Mouse (Mus musculus) kidney, adult 2 months (tissue): Measurements from ENCODE around the gene Lgals2.

Source experiments
- CTCF ChIP-seq: fragments of 200-500 bp; conservative IDR thresholded peaks from 2 replicates; pipeline ENCODE4 v1.5.1; 2011; ENCODE audit warnings: low read depth, mild to moderate bottlenecking, control low read depth, low read length, moderate library complexity, mixed read lengths; ENCODE audit not compliant: insufficient read depth, insufficient read length
- POLR2A ChIP-seq: fragments of 200-500 bp; IDR thresholded peaks from one replicate; pipeline ENCODE4 v1.6.1; 2011; ENCODE audit warnings: low read depth, low read length, control low read depth

DNA sequence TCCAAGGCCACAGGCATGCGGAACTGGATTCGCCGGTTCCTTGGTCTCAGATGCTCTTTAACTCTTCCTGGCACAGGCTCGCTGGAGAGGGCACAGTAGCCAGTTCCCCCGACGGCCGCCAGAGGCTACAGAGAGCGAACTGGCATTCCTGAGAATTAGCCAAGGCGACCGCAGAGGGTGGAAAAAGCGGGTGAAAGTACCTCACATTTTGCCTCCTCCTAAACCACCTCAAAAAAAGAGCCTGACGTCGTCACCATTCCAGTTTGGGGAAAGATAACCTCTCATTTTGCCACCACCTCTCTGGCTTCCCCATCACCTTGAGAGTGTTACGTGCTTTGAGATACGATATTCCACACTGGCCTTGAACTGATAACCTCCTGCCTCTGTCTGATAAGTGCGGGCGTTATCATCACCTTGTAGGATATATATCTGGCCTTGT lies 20.9 kb upstream of the Lgals2 start:
- TF ChIP-seq CTCF (peak; percentile 77), POLR2A (no peak)
